Mouse (Mus musculus): ENCODE measurements around the gene Tbxa2r.

DNA sequence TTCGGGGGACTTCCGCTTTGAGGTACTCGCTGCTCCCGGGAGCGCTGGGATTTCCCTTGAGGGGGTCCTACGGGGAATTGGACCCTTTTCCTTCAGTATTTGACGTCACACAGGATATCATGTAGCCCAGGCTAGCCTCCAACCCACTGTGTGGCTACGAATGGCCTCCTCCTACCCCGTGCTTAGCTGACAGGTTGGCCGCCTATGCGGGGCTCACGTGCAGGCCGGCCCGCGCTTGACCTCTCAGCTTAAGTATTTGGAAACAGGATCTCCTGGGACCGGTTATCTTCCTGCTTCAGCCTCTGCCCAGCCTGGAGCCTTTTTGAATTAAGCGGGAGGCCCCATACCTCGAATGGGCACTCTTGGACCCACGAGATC, 56.1 kb downstream of the Tbxa2r start:
- TF ChIP-seq POLR2A (IDR thresholded peaks at IDR 0.05; ENCODE audit: insufficient read depth, low read depth, low read length): no peak
- no peak for TF ChIP-seq CTCF (IDR thresholded peaks at IDR 0.05; ENCODE audit: insufficient read depth, low read depth, low read length)
